ENCODE assay signal across 26 mouse cellular contexts in the genomic region with DNA sequence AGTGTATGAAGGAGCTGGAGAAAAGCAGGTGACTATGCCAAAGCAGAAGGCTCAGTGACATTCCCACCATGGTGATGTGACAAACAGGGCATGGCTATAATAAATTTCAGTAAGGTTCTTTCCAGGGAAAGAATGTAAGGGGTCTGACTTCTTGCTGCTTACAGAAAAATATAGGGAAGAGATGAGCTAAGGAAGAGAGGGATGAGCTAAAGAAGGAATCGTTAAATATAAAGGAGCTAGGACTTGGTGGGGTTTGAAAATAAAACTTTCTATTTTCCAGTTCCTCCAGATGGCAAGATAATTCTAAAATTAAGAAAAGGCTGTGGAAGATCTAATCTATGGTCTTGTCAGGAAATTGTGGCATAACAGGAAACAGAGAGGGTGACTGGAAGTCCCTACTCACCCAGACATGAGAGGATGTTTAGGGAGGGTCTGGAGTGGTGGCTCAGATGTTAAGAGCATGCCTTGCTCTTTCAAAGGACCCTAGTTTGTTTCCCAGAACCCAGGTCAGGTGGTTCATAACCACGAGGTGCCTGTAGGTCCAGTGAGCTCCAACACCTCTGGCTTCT.
"Had no signal": no experiment of that assay in that cellular context is flagged by ENCODE, and none has a peak within 500 bp of the region (broad histone marks: within the 10 kb centered on the region; RNA-seq: fewer than 3 reads in every experiment).

No protein-coding gene starts in this region.

- H3K4me1 ChIP-seq: heart, embryonic 13.5 days; heart, embryonic 15.5 days; hindbrain, embryonic 12.5 days; intestine, embryonic 15.5 days; kidney, embryonic 15.5 days; limb, embryonic 13.5 days; limb, embryonic 15.5 days; liver, embryonic 12.5 days had no signal

- H3K9me3 ChIP-seq: heart, embryonic 13.5 days; heart, embryonic 15.5 days; hindbrain, embryonic 12.5 days; intestine, embryonic 15.5 days; kidney, embryonic 15.5 days; limb, embryonic 13.5 days; limb, embryonic 15.5 days; liver, embryonic 12.5 days had no signal

- H3K4me2 ChIP-seq: heart, embryonic 11.5 days; heart, embryonic 13.5 days; heart, embryonic 15.5 days; hindbrain, embryonic 12.5 days; hindbrain, embryonic 14.5 days; intestine, embryonic 15.5 days; kidney, embryonic 15.5 days; limb, embryonic 13.5 days; limb, embryonic 15.5 days; liver, embryonic 12.5 days had no signal

- H3K27me3 ChIP-seq: heart, embryonic 13.5 days; heart, embryonic 15.5 days; hindbrain, embryonic 12.5 days; intestine, embryonic 15.5 days; kidney, embryonic 15.5 days; limb, embryonic 13.5 days; limb, embryonic 15.5 days; liver, embryonic 12.5 days had no signal

- H3K27ac ChIP-seq: heart, embryonic 13.5 days; heart, embryonic 15.5 days; hindbrain, embryonic 12.5 days; hindbrain, embryonic 14.5 days; intestine, embryonic 15.5 days; kidney, embryonic 15.5 days; kidney, postnatal 0 days; limb, embryonic 13.5 days; limb, embryonic 15.5 days; liver, embryonic 12.5 days; liver, embryonic 14.5 days had no signal

- H3K9ac ChIP-seq: heart, embryonic 13.5 days; heart, embryonic 15.5 days; hindbrain, embryonic 12.5 days; hindbrain, embryonic 14.5 days; intestine, embryonic 15.5 days; kidney, embryonic 15.5 days; limb, embryonic 13.5 days; limb, embryonic 15.5 days; liver, embryonic 12.5 days; liver, embryonic 14.5 days had no signal

- H3K4me3 ChIP-seq: heart, embryonic 13.5 days; heart, embryonic 15.5 days; hindbrain, embryonic 12.5 days; intestine, embryonic 15.5 days; kidney, embryonic 15.5 days; limb, embryonic 13.5 days; limb, embryonic 15.5 days; liver, embryonic 12.5 days had no signal

- H3K36me3 ChIP-seq: heart, embryonic 13.5 days; heart, embryonic 15.5 days; hindbrain, embryonic 12.5 days; intestine, embryonic 15.5 days; kidney, embryonic 15.5 days; limb, embryonic 13.5 days; limb, embryonic 15.5 days; liver, embryonic 12.5 days had no signal

- ATAC-seq: hindbrain, embryonic 16.5 days; inflammation-experienced regulatory T-cells, adult 6 months; intestine, embryonic 15.5 days; intestine, postnatal 0 days; liver, embryonic 12.5 days had no signal

- DNase-seq: gastrocnemius, postnatal 25 days; heart, adult 18-20 months; heart, postnatal 14 days; heart, postnatal 36 days; kidney, adult 2 months; kidney, adult 9 months; kidney, postnatal 14 days; kidney, postnatal 36 days; layer of hippocampus, adult 9-11 months; layer of hippocampus, postnatal 36 days; left cerebral cortex, postnatal 4 days had no signal
